Comparison of ENCODE assay signal across 9 mouse cellular contexts in genomic region chr15:99703676-99704040, GRCm38 (mm10). TPM values are rescaled to one million over a fixed set of nuclear protein-coding genes. Genes with fewer than 3 reads are reported as not detected.
DNase-seq lines count a peak whose midpoint lies in the region; ATAC-seq and TF ChIP-seq lines count a peak whose summit lies in the region.
"Had no signal": no experiment of that assay in that cellular context is flagged by ENCODE, and none has a peak within 500 bp of the region (broad histone marks: within the 10 kb centered on the region; RNA-seq: fewer than 3 reads in every experiment).

No protein-coding gene starts in this region.

- 62% methylated on average over 5 of the region's 5 CpGs for WGBS in forebrain, embryonic 14.5 days
- 72% methylated on average over 5 of the region's 5 CpGs for WGBS in limb, embryonic 15.5 days

- peaks cover 72% of the 10 kb centered on the region for H3K4me1 ChIP-seq in E14TG2a.4 (replicated peaks; ENCODE audit: low read depth, low read length)
- peaks cover 19% of the 10 kb centered on the region for H3K4me1 ChIP-seq in forebrain, embryonic 14.5 days (ENCODE audit: control insufficient read depth, insufficient read depth, low read length)
- H3K4me1 ChIP-seq in limb, embryonic 15.5 days: peaks cover 33% of the 10 kb centered on the region

- ATAC-seq in forebrain, embryonic 14.5 days: no peak
- ATAC-seq in limb, embryonic 15.5 days (ENCODE audit: insufficient number of reproducible peaks, low FRiP score, low TSS enrichment, low read depth): no peak
- no peak for ATAC-seq in megakaryocyte, adult 5-6 weeks (ENCODE audit: poor library complexity, severe bottlenecking)

- H3K9ac ChIP-seq in forebrain, embryonic 14.5 days (ENCODE audit: low read length): peak overlapping the region; percentile 74
- H3K9ac ChIP-seq in limb, embryonic 15.5 days: no peak overlapping the region

- H3K27ac ChIP-seq in gastrocnemius, adult 2 months: peak overlapping the region; percentile 16; the same call in 1 of the 2 replicates
- H3K27ac ChIP-seq in forebrain, embryonic 14.5 days (ENCODE audit: low read depth, low read length): peak overlapping the region; percentile 89; the same call in 1 of the 2 replicates
- peak overlapping the region; percentile 38; the same call in 1 of the 2 replicates for H3K27ac ChIP-seq in limb, embryonic 15.5 days
- H3K27ac ChIP-seq: macrophage had no signal

- H3K36me3 ChIP-seq in E14TG2a.4 (ENCODE audit: insufficient read depth, low read length): peaks cover 33% of the 10 kb centered on the region
- H3K36me3 ChIP-seq in forebrain, embryonic 14.5 days (ENCODE audit: control insufficient read depth, insufficient read depth, low read length): peaks cover 48% of the 10 kb centered on the region
- H3K36me3 ChIP-seq in limb, embryonic 15.5 days: peaks cover 47% of the 10 kb centered on the region

- no peak overlapping the region for H3K4me3 ChIP-seq in gastrocnemius, adult 2 months
- H3K4me3 ChIP-seq in E14TG2a.4 (replicated peaks; ENCODE audit: low read length): peak overlapping the region; percentile 89
- H3K4me3 ChIP-seq in forebrain, embryonic 14.5 days (ENCODE audit: low read depth, low read length): peak overlapping the region; percentile 47
- H3K4me3 ChIP-seq in limb, embryonic 15.5 days: no peak overlapping the region

- intact Hi-C loops in gastrocnemius, adult 2 months (cut with DNase I): no loop called here
- intact Hi-C loops in gastrocnemius, postnatal 36 days (cut with DNase I): no loop called here

- no peak for DNase-seq in gastrocnemius, adult 2 months
- DNase-seq in gastrocnemius, postnatal 36 days: no peak
- DNase-seq in forebrain, embryonic 14.5 days (ENCODE audit: low spot score): no peak
- DNase-seq in retina, postnatal 1 day: no peak
- DNase-seq in left cerebral cortex, adult 18-20 months (ENCODE audit: low spot score in 2 of 2): no peak

- no peaks in the 10 kb centered on the region for H3K9me3 ChIP-seq in E14TG2a.4 (ENCODE audit: low read length)
- no peaks in the 10 kb centered on the region for H3K9me3 ChIP-seq in forebrain, embryonic 14.5 days (replicated peaks; ENCODE audit: control insufficient read depth, low read length)
- no peaks in the 10 kb centered on the region for H3K9me3 ChIP-seq in limb, embryonic 15.5 days

- TF ChIP-seq CTCF in gastrocnemius, adult 2 months (IDR thresholded peaks at IDR 0.05): no peak
- no peak for TF ChIP-seq CTCF in E14TG2a.4 (conservative IDR thresholded peaks at IDR 0.05; ENCODE audit: low read length)

- H3K27me3 ChIP-seq in E14TG2a.4 (ENCODE audit: insufficient read depth, low read length): no peaks in the 10 kb centered on the region
- no peaks in the 10 kb centered on the region for H3K27me3 ChIP-seq in forebrain, embryonic 14.5 days (replicated peaks; ENCODE audit: control insufficient read depth, insufficient read depth, low read length)
- peaks cover 1% of the 10 kb centered on the region; the same call in 1 of the 2 replicates for H3K27me3 ChIP-seq in limb, embryonic 15.5 days

- peak overlapping the region; percentile 92 for H3K4me2 ChIP-seq in forebrain, embryonic 14.5 days (ENCODE audit: low read length)
- H3K4me2 ChIP-seq in limb, embryonic 15.5 days: no peak overlapping the region; the same call in 1 of the 2 replicates

RNA-seq across cellular contexts. Expression of gene Gm17349, which starts 1.6 kb away (rescaled TPM):
- total RNA-seq in gastrocnemius, adult 2 months (2021): 1 to 10 TPM in 1 of 2 experiments, not detected in 1; 1.0 TPM
- total RNA-seq in gastrocnemius, postnatal 36 days (2021): 1 to 10 TPM in 1 of 2 experiments, not detected in 1; 1.2 TPM
- polyA plus RNA-seq in forebrain, embryonic 14.5 days (2014; fragmentation: Nextera tagmentation; extraction: Ambion mirVana): not detected in 2 replicates
- not detected in 2 replicates for polyA plus RNA-seq in limb, embryonic 15.5 days (2015; fragmentation: Nextera tagmentation; extraction: Ambion mirVana)
- not detected in 2 replicates for total RNA-seq in megakaryocyte, adult 5-6 weeks (2015)
- not detected in 2 replicates for total RNA-seq in megakaryocyte, adult 5-6 weeks (2017)
- 1 to 10 TPM; 2.6 to 6.1 TPM for total RNA-seq in left cerebral cortex, adult 18-20 months (2021)
- polyA plus RNA-seq: macrophage had no signal

RNA-seq across cellular contexts. Expression of gene Smarcd1, which starts 1.7 kb away (rescaled TPM):
- 1 to 10 TPM; 6.9 to 7.2 TPM for total RNA-seq in gastrocnemius, adult 2 months (2021)
- total RNA-seq in gastrocnemius, postnatal 36 days (2021): 1 to 10 TPM; 5.5 to 6.1 TPM
- polyA plus RNA-seq in forebrain, embryonic 14.5 days (2014; fragmentation: Nextera tagmentation; extraction: Ambion mirVana): 90.7 and 98.1 TPM in 2 replicates
- 25.0 and 29.9 TPM in 2 replicates for polyA plus RNA-seq in limb, embryonic 15.5 days (2015; fragmentation: Nextera tagmentation; extraction: Ambion mirVana)
- 12.0 and 12.4 TPM in 2 replicates for total RNA-seq in megakaryocyte, adult 5-6 weeks (2015)
- total RNA-seq in megakaryocyte, adult 5-6 weeks (2017): 9.3 and 16.1 TPM in 2 replicates
- 100 to 1,000 TPM; 149 to 156 TPM for total RNA-seq in left cerebral cortex, adult 18-20 months (2021)

RNA-seq across cellular contexts. Expression of gene Gpd1, which starts 13.7 kb away (rescaled TPM):
- 100 to 1,000 TPM; 381 to 575 TPM for total RNA-seq in gastrocnemius, adult 2 months (2021)
- total RNA-seq in gastrocnemius, postnatal 36 days (2021): 100 to 1,000 TPM; 569 to 657 TPM
- polyA plus RNA-seq in forebrain, embryonic 14.5 days (2014; fragmentation: Nextera tagmentation; extraction: Ambion mirVana): 0.77 and 1.2 TPM in 2 replicates
- 0.42 and 4.3 TPM in 2 replicates for polyA plus RNA-seq in limb, embryonic 15.5 days (2015; fragmentation: Nextera tagmentation; extraction: Ambion mirVana)
- 0.11 TPM in 1 of 2 replicates, not detected in the other for total RNA-seq in megakaryocyte, adult 5-6 weeks (2015)
- 0.20 and 0.26 TPM in 2 replicates for total RNA-seq in megakaryocyte, adult 5-6 weeks (2017)
- 10 to 100 TPM; 76.6 to 82.3 TPM for total RNA-seq in left cerebral cortex, adult 18-20 months (2021)

RNA-seq across cellular contexts. Expression of gene Cox14, which starts 21.8 kb away (rescaled TPM):
- 100 to 1,000 TPM; 145 to 166 TPM for total RNA-seq in gastrocnemius, adult 2 months (2021)
- total RNA-seq in gastrocnemius, postnatal 36 days (2021): 100 to 1,000 TPM; 151 to 159 TPM
- 195 and 238 TPM in 2 replicates for polyA plus RNA-seq in forebrain, embryonic 14.5 days (2014; fragmentation: Nextera tagmentation; extraction: Ambion mirVana)
- polyA plus RNA-seq in limb, embryonic 15.5 days (2015; fragmentation: Nextera tagmentation; extraction: Ambion mirVana): 162 and 175 TPM in 2 replicates
- 67.3 and 78.1 TPM in 2 replicates for total RNA-seq in megakaryocyte, adult 5-6 weeks (2015)
- 15.4 and 25.6 TPM in 2 replicates for total RNA-seq in megakaryocyte, adult 5-6 weeks (2017)
- 100 to 1,000 TPM; 126 TPM for total RNA-seq in left cerebral cortex, adult 18-20 months (2021)

RNA-seq across cellular contexts. Expression of gene Asic1, which starts 33.5 kb away (rescaled TPM):
- under 1 TPM in 1 of 2 experiments, not detected in 1; 0.31 TPM for total RNA-seq in gastrocnemius, adult 2 months (2021)
- total RNA-seq in gastrocnemius, postnatal 36 days (2021): under 1 TPM; 0.10 TPM
- 15.6 and 18.9 TPM in 2 replicates for polyA plus RNA-seq in forebrain, embryonic 14.5 days (2014; fragmentation: Nextera tagmentation; extraction: Ambion mirVana)
- polyA plus RNA-seq in limb, embryonic 15.5 days (2015; fragmentation: Nextera tagmentation; extraction: Ambion mirVana): 1.2 and 2.2 TPM in 2 replicates
- 0.05 TPM in 1 of 2 replicates, not detected in the other for total RNA-seq in megakaryocyte, adult 5-6 weeks (2015)
- total RNA-seq in megakaryocyte, adult 5-6 weeks (2017): 0.11 TPM in 1 of 2 replicates, not detected in the other
- 10 to 100 TPM; 62.7 to 75.8 TPM for total RNA-seq in left cerebral cortex, adult 18-20 months (2021)

Comparison
In these comparisons a context has a peak if more than half of its experiments do, and no peak if none do; other contexts are left out.
1. H3K27ac ChIP-seq: peak in every context shown above with its lines; median percentile 89 in forebrain, embryonic 14.5 days; 38 in limb, embryonic 15.5 days; 16 in gastrocnemius, adult 2 months.
2. H3K4me3 ChIP-seq: peak in E14TG2a.4 (single experiment) and forebrain, embryonic 14.5 days (single experiment); none in gastrocnemius, adult 2 months (single experiment) and limb, embryonic 15.5 days (single experiment).
3. RNA of gene Smarcd1, which starts 1.7 kb away (total RNA-seq): 149 to 156 TPM in left cerebral cortex, adult 18-20 months; 9.3 to 16.1 TPM in megakaryocyte, adult 5-6 weeks, 6.9 to 7.2 TPM in gastrocnemius, adult 2 months and 5.5 to 6.1 TPM in gastrocnemius, postnatal 36 days; every median in the first group is over 4 times any median in the second.
4. RNA of gene Gpd1, which starts 13.7 kb away (total RNA-seq): 569 to 657 TPM in gastrocnemius, postnatal 36 days, 381 to 575 TPM in gastrocnemius, adult 2 months and 76.6 to 82.3 TPM in left cerebral cortex, adult 18-20 months; 0.11 to 0.26 TPM in megakaryocyte, adult 5-6 weeks; every median in the first group is over 10 times any median in the second.